Mouse (Mus musculus) retina, postnatal 1 day (tissue): Measurements from ENCODE around the gene Rph3al.

ENCODE experiments used
- DNase-seq: peaks from one replicate; pipeline ENCODE4 v3.0.0-alpha.2; 2012

The Rph3al gene

GRCm38 (mm10) chr11:75948789-75949188 is 10.6 kb upstream of the Rph3al start:
- DNase-seq = no peak

- no peak for DNase-seq
These were observed 9.0 kb upstream of the Rph3al start for GRCm38 (mm10) chr11:75947223-75947622.

GRCm38 (mm10) chr11:75945805-75946450 is 7.7 kb upstream of the Rph3al start:
- no peak for DNase-seq

- DNase-seq = no peak
These were observed 808 bp downstream of the Rph3al start for GRCm38 (mm10) chr11:75937370-75937871.

GRCm38 (mm10) chr11:75935819-75936430 is 2.3 kb downstream of the Rph3al start:
- no peak for DNase-seq

GRCm38 (mm10) chr11:75934425-75934824 is 3.8 kb downstream of the Rph3al start:
- no peak for DNase-seq

- no peak for DNase-seq
These were observed 4.9 kb downstream of the Rph3al start for GRCm38 (mm10) chr11:75933371-75933770.

- no peak for DNase-seq
These were observed 7.1 kb downstream of the Rph3al start for GRCm38 (mm10) chr11:75930911-75931678.

GRCm38 (mm10) chr11:75930208-75930607 is 8.0 kb downstream of the Rph3al start:
- no peak for DNase-seq

- DNase-seq = no peak
These were observed 10.3 kb downstream of the Rph3al start for GRCm38 (mm10) chr11:75927881-75928280.

GRCm38 (mm10) chr11:75926431-75927312 is 11.6 kb downstream of the Rph3al start:
- DNase-seq = peak; percentile 86

- no peak for DNase-seq
These were observed 12.4 kb downstream of the Rph3al start for GRCm38 (mm10) chr11:75925801-75926200.

- no peak for DNase-seq
These were observed 15.5 kb downstream of the Rph3al start for GRCm38 (mm10) chr11:75922741-75923140.

GRCm38 (mm10) chr11:75919139-75919538 is 19.1 kb downstream of the Rph3al start:
- DNase-seq = no peak

- no peak for DNase-seq
These were observed 20.9 kb downstream of the Rph3al start for GRCm38 (mm10) chr11:75917340-75917739.

- DNase-seq = no peak
These were observed 24.3 kb downstream of the Rph3al start for GRCm38 (mm10) chr11:75913953-75914352.

GRCm38 (mm10) chr11:75912944-75913657 is 25.1 kb downstream of the Rph3al start:
- peak; percentile 78 for DNase-seq

GRCm38 (mm10) chr11:75911962-75912361 is 26.3 kb downstream of the Rph3al start:
- DNase-seq = no peak

GRCm38 (mm10) chr11:75909702-75910429 is 28.4 kb downstream of the Rph3al start:
- peak; percentile 55 for DNase-seq

- DNase-seq = no peak
These were observed 30.8 kb downstream of the Rph3al start for GRCm38 (mm10) chr11:75907406-75907805.

GRCm38 (mm10) chr11:75906556-75906955 is 31.7 kb downstream of the Rph3al start:
- no peak for DNase-seq
